Mouse (Mus musculus): ENCODE measurements at regions not wholly inside any gene's neighbourhood (a gene's known extent, or its start where the extent isn't known, plus 50 kb on each side); places are given as distances from the start of the nearest gene placed in this dataset.
A peak's percentile ranks its signal among the peaks of the same experiment; 100 is the strongest.
"Not testable (repeated sequence)": the region's sequence is repeated elsewhere in the genome, so short reads cannot be mapped to it uniquely, and the experiment has no call there.

DNA sequence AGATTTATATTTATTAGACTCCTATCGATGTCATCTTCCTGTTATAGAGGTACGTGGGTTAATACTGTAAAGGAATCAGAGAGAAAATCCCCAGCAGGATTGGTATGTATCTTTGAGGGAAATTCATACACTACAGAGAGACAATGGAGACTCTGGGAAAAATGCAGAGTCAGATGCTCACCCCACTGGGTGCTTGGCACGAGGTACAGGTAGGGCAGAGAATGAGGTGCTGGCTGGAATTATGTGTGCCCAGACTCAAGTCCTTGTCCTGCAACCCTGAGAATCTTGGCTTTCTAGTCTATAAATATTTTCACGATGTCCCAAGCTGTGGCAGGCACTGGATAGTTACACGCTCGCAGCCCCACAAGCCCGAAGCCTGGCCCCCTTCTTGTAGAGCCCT is 57.8 kb upstream of the Cry1 start:
- DNase-seq: peak; percentile 65

DNA sequence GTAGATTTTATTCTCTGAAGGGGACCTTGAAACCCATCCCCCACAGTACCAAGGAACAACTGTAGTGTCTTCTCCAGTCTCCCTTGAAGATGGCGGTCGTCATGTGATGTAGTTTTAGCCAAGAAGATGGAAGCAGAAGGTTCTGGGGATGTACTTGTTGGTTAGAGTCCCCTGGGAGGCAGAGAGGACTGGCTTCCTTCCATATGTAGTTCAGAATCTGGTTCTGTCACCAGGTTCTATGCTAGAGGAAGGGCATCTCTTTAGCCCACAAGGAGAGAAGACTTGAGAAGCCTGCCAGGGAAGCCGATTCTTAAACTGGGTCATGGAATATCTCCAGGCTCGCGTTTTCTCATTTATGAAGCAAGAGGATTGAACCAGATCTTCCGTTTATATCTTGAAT is 58.7 kb upstream of the Cry1 start:
- DNase-seq: peak; percentile 16

DNA sequence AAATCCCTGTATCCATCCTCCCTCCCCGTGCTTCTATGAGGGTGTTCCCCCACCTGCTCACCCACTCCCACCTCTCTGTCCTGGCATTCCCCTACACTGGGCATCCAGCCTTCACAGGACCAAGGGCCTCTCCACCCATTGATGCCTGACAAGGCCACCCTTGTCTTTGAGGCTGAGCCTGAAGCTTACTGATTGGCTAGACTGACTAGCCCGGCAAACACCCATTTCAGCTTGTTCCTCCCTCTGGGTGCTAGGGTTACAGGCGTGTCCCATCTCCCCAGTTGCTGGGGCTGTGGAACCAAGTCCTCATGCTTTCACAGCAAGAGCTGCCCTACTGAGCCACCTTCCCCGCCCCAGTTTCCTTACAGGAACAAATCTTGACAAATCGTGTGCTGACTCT is 80.9 kb upstream of the Cry1 start:
- no peak for DNase-seq

DNA sequence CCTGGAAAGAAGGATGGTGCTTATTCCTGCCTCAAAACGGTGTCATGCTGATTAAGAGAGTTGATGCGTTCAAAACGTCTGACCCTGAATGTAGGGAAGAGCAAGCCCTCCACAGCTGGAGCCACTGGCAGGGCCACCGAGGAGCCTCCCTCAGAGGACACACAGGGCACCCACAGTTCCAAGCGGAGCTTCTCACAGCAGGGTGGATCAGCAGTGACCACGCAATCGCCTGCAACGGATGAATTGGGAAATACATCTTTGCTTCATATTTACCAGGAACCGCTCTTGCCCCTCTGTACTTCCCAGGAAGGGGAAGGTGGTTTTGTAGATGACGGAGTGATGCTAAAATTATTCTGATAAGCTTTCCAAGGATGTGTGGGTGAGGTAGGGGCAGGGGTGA is 81.3 kb upstream of the Cry1 start:
- DNase-seq: no peak

DNA sequence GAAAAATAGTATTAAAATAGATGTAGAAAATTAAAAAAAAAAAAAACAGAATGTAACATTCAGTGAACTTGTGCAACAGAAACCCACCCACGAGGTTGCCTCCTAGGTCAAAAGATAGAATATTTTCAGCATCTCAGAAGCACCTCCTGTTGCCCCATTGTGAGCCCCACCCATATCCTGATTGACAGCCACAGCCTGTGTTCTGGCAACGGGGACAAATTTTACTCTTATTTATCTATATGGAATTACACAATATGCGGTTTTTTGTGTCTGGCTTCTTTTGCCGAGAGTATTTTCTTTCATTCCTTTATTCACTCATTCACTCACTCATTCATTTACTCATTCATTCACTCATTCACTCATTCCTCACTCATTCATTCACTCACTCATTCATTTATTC is 81.9 kb upstream of the Cry1 start:
- DNase-seq: no peak

DNA sequence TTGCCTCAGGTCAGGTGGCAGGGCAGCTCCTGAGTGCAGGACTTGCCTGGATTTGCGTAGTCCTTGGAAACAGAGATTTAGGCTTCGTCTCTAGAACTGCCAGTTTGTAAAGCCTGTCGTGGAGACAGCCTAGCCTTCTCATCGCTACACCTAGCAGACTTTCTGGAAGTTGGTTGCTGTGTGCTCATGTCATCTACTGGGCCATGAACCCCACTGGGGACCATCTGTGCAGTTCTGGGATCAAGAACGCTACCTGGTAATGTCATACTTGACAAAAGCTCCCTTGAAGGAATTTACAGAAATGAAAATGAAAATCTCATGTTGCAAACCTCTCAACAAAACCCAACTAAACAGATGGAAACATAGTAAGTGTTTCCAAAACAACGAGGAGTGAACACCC is 85.3 kb upstream of the Cry1 start:
- DNase-seq: peak; percentile 58

GRCm38 (mm10) chr10:85276793-85277192 is 91.9 kb upstream of the Cry1 start:
- no peak for DNase-seq

GRCm38 (mm10) chr10:85291733-85292476 is 94.7 kb upstream of the Btbd11 start:
- no peak for DNase-seq

- no peak for DNase-seq
Measured at GRCm38 (mm10) chr10:85292477-85292855, 94.1 kb upstream of the Btbd11 start.

DNA sequence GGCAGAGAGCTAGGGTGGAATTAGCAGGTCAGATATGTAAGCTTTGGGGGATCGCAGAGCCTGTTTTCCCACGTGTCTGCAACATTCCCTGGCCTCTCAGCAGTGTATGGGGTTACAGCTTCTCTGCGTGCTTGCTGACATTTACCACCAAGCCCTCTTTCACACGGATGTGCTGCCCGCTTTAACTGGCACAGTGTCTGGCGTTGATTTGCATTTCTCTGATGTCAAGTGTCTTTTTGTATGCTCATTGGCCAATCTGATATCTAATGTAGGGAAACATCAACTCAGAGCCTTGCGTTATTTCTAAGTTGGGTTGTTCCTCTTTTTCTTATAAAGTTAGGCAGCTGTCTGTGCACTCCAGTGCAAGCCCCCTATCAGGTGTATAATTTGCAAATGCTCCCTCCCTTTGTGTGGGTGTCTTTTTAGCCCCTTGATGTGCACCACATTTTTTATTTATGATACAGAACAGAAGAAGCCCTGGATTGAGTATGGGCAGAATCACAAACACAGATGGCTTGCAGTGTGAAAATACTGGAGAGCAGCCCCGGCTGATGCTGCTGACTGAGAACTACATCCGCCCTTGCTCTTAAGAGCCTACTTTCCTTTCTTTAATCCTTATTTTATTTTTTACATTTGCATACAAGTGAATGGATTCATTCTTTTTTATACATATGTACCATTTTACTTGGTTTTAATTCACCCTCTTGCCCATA is 93.4 kb upstream of the Btbd11 start:
- DNase-seq: no peak

- no peak for DNase-seq
Measured at GRCm38 (mm10) chr10:85295133-85295887, 91.3 kb upstream of the Btbd11 start.

GRCm38 (mm10) chr10:85311781-85312180 is 74.8 kb upstream of the Btbd11 start:
- DNase-seq: no peak

- not testable (repeated sequence) for DNase-seq
Measured at GRCm38 (mm10) chr10:85313331-85313730, 73.3 kb upstream of the Btbd11 start.

- no peak for DNase-seq
Measured at GRCm38 (mm10) chr10:85320971-85321370, 65.6 kb upstream of the Btbd11 start.

DNA sequence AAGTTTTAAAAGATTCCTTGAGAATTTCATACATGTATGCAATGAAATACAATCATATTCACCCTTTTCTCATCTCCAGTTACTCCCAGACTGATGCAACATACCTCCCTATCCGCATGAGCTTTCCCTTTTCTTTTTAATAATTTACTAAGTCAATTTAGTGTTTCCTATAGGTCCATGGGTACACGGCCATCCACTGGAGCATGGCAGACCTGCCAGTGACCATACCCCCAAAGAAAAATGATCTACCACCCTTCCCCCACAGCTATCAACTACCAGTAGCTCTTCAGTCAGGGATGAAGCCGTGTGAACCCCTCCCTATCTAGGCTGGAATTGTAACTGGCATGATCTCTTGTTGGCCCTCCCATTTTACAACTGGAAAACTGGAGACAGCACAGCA is 64.3 kb upstream of the Btbd11 start:
- no peak for DNase-seq

DNA sequence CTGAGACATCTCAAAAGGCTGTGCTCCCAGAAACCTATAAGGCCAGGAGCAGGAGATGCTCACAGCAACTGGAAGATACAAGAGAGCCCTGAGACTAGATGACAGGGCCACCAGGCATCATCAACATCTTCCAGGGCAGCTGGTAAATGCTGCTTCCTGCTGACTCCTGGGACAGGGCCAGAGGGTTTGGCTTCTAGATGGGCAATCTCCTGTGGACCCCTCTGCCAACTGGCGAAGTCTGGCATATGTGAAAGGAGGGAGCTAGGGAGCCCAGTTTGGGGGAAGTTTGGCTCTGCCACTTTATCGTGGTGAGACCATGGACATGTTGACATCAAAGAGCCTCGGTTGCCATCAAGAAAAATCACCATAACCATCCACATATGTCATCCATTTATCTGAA is 57.2 kb upstream of the Btbd11 start:
- no peak for DNase-seq

GRCm38 (mm10) chr10:85330938-85331691 is 55.5 kb upstream of the Btbd11 start:
- DNase-seq: no peak

Data from cerebellum, adult 8-10 months (tissue).